Mouse (Mus musculus): ENCODE data around the gene C3ar1.

The C3ar1 gene

GRCm38 (mm10) chr6:122855955-122856354 is at the start of gene C3ar1:
Gene C3ar1, minus strand, starts transcription at chr6:122856161.
- peak in 1 of 2 experiments; percentile 17 for DNase-seq (ENCODE audit: low spot score in 2 of 2)

- DNase-seq (ENCODE audit: low spot score in 2 of 2) = peak in 1 of 2 experiments; percentile 38
Measured at GRCm38 (mm10) chr6:122892442-122893049, 36.6 kb upstream of the C3ar1 start.

- no peak for DNase-seq (ENCODE audit: low spot score in 2 of 2)
Measured at GRCm38 (mm10) chr6:122889599-122889998, 33.6 kb upstream of the C3ar1 start.

- DNase-seq (ENCODE audit: low spot score in 2 of 2) = no peak
Measured at GRCm38 (mm10) chr6:122883603-122884002, 27.6 kb upstream of the C3ar1 start.

DNA sequence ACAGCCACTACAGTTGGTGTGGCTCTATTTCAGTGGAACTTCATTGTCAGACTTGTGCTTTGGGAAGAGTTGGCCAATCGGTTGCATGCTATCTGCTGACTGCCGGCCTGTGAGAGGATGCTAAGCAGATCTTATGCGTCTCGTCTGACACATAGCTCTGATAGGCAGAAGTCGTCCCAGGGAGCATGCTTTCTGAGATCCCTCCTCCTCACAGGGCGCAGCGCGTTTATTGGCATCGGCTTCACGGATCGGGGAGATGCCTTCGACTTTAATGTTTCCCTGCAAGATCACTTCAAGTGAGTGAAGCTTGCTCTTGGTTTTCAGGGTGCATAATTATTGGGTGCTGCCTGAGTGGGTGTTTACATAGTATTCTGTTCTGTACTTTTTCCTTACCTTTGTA is 25.3 kb upstream of the C3ar1 start:
- no peak for DNase-seq (ENCODE audit: low spot score in 2 of 2)

DNA sequence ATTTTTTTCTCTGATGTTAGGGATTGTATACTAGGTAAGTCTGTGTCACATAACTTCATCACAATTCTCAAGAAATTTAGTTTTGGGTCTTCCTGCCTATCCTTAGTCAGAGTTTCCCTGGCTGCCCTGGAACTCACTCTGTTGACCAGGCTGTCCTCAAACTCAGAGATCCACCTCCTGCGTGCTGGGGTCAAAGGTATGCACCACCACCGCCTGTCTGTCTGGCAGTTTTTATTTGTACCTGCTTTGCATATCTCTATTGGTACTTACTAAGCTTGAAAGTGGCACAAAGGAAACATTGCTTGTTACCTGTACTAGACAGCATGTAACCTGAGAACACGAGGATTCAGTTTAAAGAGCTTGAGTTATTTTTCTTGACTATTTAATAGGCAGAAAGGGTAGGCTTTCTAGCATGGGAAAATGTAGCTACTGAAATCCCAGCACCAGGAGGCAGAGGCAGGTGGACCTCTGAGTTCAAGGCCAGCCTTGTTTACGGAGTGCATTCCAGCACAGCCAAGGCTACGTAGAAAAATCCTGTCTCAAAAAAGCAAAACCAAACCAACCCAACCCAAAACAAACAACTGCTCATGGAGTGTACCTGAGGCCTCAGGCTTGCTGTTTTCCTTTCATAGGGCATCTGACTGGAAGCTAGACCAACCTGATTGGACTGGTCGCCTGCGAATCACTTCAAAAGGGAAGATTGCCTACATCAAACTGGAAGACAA is 24.0 kb upstream of the C3ar1 start:
- no peak for DNase-seq (ENCODE audit: low spot score in 2 of 2)

GRCm38 (mm10) chr6:122879141-122879735 is 23.3 kb upstream of the C3ar1 start:
- DNase-seq (ENCODE audit: low spot score in 2 of 2) = no peak

GRCm38 (mm10) chr6:122874720-122875389 is 18.9 kb upstream of the C3ar1 start:
- no peak for DNase-seq (ENCODE audit: low spot score in 2 of 2)

GRCm38 (mm10) chr6:122873871-122874719 is 18.1 kb upstream of the C3ar1 start, which contains the start of gene Necap1:
Gene Necap1, plus strand, starts transcription at chr6:122874474.
- DNase-seq (ENCODE audit: low spot score in 2 of 2) = peak; percentile 95 to 96

GRCm38 (mm10) chr6:122872800-122873199 is 16.8 kb upstream of the C3ar1 start:
- no peak for DNase-seq (ENCODE audit: low spot score in 2 of 2)

GRCm38 (mm10) chr6:122869846-122870245 is 13.9 kb upstream of the C3ar1 start:
- DNase-seq (ENCODE audit: low spot score in 2 of 2) = no peak

- DNase-seq (ENCODE audit: low spot score in 2 of 2) = no peak
Measured at GRCm38 (mm10) chr6:122867914-122868313, 12.0 kb upstream of the C3ar1 start.

- no peak for DNase-seq (ENCODE audit: low spot score in 2 of 2)
Measured at GRCm38 (mm10) chr6:122862871-122863270, 6.9 kb upstream of the C3ar1 start.

DNA sequence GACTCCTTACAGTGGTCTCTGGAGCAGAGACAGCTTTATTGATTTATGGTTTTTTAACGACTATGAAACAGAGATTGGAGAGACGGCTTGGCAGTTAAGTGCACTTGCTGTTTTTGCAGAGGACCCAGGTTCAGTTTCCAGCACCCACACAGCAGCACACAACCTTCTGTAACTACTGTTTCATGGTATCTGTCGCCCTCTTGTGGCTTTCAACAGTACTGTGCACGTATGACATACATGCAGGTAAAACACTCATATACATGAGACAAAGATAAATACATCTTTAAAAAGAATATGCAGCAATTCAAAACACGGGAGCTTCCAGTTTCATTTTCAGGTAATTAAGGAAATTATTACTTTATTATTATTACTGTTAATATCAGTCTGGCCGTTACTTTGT is 6.5 kb upstream of the C3ar1 start:
- no peak for DNase-seq (ENCODE audit: low spot score in 2 of 2)

DNA sequence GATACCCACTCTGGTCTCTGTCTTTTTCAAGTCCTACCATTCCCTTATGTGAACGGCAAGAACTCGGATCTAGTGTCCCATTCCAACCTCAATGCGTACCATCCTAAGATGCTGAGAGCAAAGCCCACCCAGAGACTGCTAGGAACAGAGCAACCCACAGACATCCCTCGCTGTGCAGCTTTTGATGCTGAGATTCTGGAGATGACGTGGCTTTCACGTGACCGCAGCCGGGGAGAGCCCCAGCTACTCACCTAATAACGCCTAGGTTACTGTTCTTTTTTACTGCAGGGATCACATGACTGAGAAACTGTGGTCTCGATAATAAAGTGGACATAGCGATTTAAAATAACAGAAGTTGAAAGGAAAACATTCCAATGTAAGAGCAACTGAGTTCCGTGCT is 1.4 kb downstream of the C3ar1 start:
- DNase-seq (ENCODE audit: low spot score in 2 of 2) = no peak

- no peak for DNase-seq (ENCODE audit: low spot score in 2 of 2)
Measured at GRCm38 (mm10) chr6:122852696-122853095, 3.3 kb downstream of the C3ar1 start.

DNA sequence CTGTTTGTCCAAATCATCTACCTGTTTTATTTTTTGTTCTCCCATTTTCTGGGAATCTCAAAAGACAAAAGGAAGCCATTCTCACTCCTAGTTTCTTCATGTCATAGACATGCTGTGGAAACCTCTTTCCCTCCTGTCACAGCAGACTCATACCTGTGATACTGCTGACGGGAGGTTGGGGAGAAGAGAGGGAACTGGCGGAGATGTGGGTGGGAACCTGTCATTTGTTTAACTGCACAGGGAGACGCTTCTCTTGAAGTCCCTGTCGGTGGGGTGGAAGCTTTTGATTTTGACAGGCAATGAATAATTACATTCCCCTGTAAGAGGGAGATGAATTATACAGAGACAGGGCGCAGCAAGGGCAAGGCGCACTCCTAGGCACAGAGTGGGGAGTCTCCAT is 12.2 kb downstream of the C3ar1 start:
- no peak for DNase-seq (ENCODE audit: low spot score in 2 of 2)

DNA sequence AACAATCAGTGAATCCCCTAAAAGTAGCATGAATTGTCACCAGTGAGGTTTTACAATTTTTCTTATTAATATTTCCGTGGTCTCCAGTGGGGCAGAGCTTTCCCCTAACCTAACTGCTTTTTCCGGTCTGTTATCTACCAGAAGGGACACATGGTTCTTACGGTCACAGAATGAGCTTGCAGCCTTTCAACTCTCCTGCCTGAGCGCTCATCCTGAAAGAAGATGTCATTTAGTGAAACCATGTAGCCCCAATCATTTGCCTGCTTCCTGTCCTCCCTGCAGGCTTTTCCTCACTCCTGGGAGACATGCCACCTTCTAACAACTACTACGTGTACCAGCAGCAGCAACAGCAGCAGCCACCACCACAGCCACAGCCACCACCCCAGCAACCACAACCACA is 18.4 kb downstream of the C3ar1 start:
- DNase-seq (ENCODE audit: low spot score in 2 of 2) = no peak

DNA sequence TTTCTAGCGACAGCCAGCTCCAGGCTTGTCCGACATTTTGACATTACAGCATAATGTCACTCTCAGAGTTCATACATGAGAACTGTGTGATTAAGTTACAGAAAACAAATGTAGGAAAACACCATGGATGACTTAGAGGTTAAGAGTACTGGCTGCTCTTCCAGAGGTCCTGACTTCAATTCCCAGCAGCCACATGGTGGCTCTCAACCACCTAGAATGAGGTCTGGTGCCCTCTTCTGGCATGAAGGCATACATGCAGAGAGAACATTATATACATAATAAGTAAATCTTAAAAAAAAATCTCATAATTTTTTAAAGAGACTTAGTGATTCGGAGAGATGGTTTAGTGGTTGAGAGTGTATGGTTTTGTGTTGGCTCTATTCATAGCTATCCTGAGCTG is 19.0 kb downstream of the C3ar1 start:
- DNase-seq (ENCODE audit: low spot score in 2 of 2) = no peak

- peak in 1 of 2 experiments; percentile 42 for DNase-seq (ENCODE audit: low spot score in 2 of 2)
Measured at GRCm38 (mm10) chr6:122834365-122834764, 21.6 kb downstream of the C3ar1 start.

DNA sequence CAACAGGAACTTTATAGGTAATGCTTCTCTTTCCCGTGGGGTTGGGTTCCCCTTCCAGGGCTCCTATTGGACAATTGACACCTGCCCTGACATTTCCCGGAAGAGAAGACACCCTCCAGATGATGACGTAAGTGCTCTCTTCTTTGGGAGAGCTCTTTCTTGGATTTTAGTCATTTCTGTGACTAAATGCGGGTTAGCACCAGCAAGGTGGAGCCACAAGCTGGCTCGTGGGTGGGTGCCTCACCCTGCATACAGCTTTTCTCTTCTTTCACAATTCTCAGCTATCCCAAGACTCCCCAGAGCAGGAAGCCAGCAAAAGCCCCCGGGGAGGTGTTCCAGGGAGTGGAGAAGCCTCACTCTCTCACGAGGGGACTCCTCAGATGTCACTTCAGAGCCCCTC is 23.1 kb downstream of the C3ar1 start:
- no peak for DNase-seq (ENCODE audit: low spot score in 2 of 2)

GRCm38 (mm10) chr6:122828086-122828485 is 27.9 kb downstream of the C3ar1 start:
- no peak for DNase-seq (ENCODE audit: low spot score in 2 of 2)

Data from urinary bladder, postnatal 36 days (tissue).